Mouse (Mus musculus) megakaryocyte-erythroid progenitor cell, adult 5-6 weeks (primary cell): ENCODE data around the gene Shmt2. TPM values are rescaled to one million over a fixed set of nuclear protein-coding genes. Genes with fewer than 3 reads are reported as not detected.

Experiments used
- ATAC-seq: replicated peaks from 2 replicates; pipeline ENCODE4 v1.8.0; 2016; ENCODE audit warnings: mild to moderate bottlenecking, inconsistent platforms; ENCODE audit not compliant: severe bottlenecking, poor library complexity, low FRiP score, low TSS enrichment
- total RNA-seq, 2 experiments: library from RNA; stranded (forward) in 1 of 2; stranded (reverse) in 1 of 2; fragments of 200-1000, 215-1000 nt in 1 of 2; fragments of >200 nt in 1 of 2; fragmentation: Nextera tagmentation in 1 of 2; gene quantifications; 2 replicates each; pipeline ENCODE4 v1.2.3; 2014 to 2017

Shmt2 gene
- total RNA-seq, 2 experiments from 2014 or later, result 87.1 to 164 TPM

DNA sequence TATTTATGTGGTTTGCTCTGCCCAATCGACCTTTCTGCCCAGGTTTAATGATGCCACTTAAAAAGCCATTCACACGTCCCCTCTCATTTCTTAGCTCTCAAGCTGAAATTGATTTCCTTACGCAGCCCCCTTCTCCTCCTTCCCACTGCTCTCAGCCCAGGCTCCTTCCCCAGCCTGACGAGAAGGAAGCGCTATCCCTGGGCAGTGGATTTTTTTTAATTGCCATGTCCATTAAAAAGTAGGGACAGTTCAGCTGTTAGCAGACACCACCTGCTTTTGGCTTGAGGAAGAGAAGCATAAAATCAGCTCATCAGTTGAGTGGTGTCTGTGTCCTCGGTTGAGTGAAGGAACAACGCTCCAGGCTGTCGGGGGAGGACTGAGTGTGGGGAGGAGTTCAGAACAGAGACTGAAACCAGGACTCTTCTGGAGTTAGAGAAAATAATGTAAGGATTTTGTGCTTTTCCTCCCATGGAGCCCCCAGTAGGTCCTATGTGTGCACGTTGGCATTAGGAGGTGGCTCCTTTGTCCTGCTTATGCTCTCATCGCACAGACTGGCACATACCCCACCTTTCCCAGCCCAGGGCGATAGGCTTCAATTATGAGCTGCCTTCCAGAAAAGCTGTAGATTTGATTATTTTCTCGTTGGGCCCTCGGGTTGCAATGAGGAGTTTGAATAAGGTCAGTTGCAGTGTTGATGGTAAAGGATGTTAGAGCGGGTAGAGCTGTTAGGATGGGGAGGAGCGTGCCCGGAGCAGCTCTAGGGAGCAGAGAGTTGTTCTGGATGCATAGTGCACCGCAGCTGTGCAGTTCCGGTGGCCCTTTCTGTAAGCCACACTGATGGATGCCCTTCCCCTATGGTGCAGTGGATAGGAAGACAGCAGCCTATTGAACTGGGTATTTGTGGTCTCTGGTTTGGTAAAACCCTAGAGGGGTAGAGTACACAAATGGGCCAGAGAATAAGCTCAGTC lies 31.8 kb downstream of the Shmt2 start:
- no peak for ATAC-seq

GRCm38 (mm10) chr10:127488856-127489255 lies 33.4 kb downstream of the Shmt2 start:
- ATAC-seq, result no peak

- ATAC-seq, result no peak
These were observed 37.0 kb downstream of the Shmt2 start for GRCm38 (mm10) chr10:127485235-127485634.

- ATAC-seq, result peak; percentile 30; the same call in 1 of the 2 replicates
These were observed 41.1 kb downstream of the Shmt2 start for GRCm38 (mm10) chr10:127480833-127481813.

DNA sequence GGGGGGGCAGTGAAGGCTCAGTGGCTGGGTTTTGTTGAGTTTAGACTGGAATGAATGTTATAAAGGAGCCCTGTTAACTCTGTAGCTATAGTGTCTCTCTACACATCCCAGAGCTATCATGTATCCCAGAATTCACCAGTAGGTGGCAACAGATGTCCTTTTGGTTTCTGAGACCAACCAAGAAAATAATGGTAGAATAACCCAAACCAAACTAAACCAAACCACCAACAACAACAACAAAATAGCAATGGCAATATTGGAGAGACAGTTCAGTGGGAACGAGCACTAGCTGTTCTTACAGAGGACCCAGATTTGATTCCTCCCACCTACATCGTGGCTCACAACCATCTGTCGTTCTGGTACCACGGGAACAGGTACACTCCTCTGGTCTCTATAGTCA lies 43.1 kb downstream of the Shmt2 start:
- peak; percentile 56; the same call in 1 of the 2 replicates for ATAC-seq

DNA sequence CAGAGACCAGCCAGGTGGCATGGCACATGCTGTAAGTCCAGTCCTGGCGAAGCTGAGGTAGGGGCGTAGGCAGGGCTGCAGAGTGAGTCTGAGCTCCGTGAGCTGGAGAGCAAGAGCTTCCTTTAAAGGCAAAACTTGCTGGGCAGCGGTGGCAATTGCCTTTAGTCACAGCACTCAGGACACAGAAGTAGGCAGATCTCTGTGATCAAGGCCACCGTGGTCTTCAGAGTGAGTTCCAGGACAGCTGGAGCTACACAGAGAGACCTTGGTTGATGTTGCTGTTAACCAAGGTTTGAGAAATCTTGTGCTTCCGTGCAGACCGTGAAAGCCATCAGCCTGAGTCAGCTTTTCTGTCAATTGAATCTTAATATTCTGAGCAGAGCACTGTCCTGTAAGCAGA lies 44.9 kb downstream of the Shmt2 start:
- ATAC-seq, result no peak

GRCm38 (mm10) chr10:127476541-127476940 lies 45.7 kb downstream of the Shmt2 start:
- no peak for ATAC-seq

DNA sequence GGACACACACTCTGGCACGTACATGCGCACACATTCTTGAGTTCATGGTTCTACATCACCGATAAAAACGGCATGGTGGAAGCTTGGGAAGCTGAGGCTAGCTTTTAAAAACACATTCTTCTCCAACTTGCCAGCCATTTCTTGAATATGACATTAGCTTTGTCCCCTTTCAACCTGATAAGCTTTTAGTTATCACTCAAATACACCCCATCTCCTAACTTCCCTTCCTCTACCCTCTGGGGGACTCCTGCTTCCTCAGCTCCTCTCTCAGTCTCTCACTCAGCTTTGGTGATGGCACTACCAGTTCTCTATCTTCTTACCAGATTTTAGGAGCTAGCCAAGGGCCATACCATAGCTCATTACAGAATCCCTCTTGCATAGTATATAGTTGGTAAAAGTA lies 47.1 kb downstream of the Shmt2 start:
- no peak for ATAC-seq

- no peak for ATAC-seq
These were observed 49.5 kb downstream of the Shmt2 start for GRCm38 (mm10) chr10:127472722-127473121.

- ATAC-seq, result peak; percentile 56; the same call in 1 of the 2 replicates
These were observed 50.8 kb downstream of the Shmt2 start for GRCm38 (mm10) chr10:127471281-127471988.

Other genes with a start within 250 kb of the Shmt2 start
- gene Mbd6, start 233.4 kb downstream of the Shmt2 start, total RNA-seq (2014; fragmentation: Nextera tagmentation), result 42.8 and 72.8 TPM in 2 replicates
- gene Mbd6, start 233.4 kb downstream of the Shmt2 start, total RNA-seq (2017), result 2.7 and 3.8 TPM in 2 replicates
- 135 and 140 TPM in 2 replicates for gene Mars, start 210.7 kb downstream of the Shmt2 start, total RNA-seq (2014; fragmentation: Nextera tagmentation)
- gene Mars, start 210.7 kb downstream of the Shmt2 start, total RNA-seq (2017), result 213 and 264 TPM in 2 replicates
- 20.9 and 31.7 TPM in 2 replicates for gene Arhgap9, start 200.5 kb downstream of the Shmt2 start, total RNA-seq (2014; fragmentation: Nextera tagmentation)
- 10.5 and 10.8 TPM in 2 replicates for gene Arhgap9, start 200.5 kb downstream of the Shmt2 start, total RNA-seq (2017)
- not detected in 2 replicates for gene Gli1, start 180.5 kb downstream of the Shmt2 start, total RNA-seq (2014; fragmentation: Nextera tagmentation)
- gene Gli1, start 180.5 kb downstream of the Shmt2 start, total RNA-seq (2017), result not detected in 2 replicates
- gene Inhbe, start 168.0 kb downstream of the Shmt2 start, total RNA-seq (2014; fragmentation: Nextera tagmentation), result not detected in 2 replicates
- not detected in 2 replicates for gene Inhbe, start 168.0 kb downstream of the Shmt2 start, total RNA-seq (2017)
- not detected in 2 replicates for gene Inhbc, start 152.0 kb downstream of the Shmt2 start, total RNA-seq (2014; fragmentation: Nextera tagmentation)
- not detected in 2 replicates for gene Inhbc, start 152.0 kb downstream of the Shmt2 start, total RNA-seq (2017)
- gene R3hdm2, start 142.1 kb downstream of the Shmt2 start, total RNA-seq (2014; fragmentation: Nextera tagmentation), result 46.8 and 49.9 TPM in 2 replicates
- gene R3hdm2, start 142.1 kb downstream of the Shmt2 start, total RNA-seq (2017), result 25.3 and 38.5 TPM in 2 replicates
- not detected in 2 replicates for gene Stac3, start 20.8 kb downstream of the Shmt2 start, total RNA-seq (2014; fragmentation: Nextera tagmentation)
- not detected in 2 replicates for gene Stac3, start 20.8 kb downstream of the Shmt2 start, total RNA-seq (2017)
- gene Ndufa4l2, start 7.5 kb downstream of the Shmt2 start, total RNA-seq (2014; fragmentation: Nextera tagmentation), result not detected in 2 replicates
- gene Ndufa4l2, start 7.5 kb downstream of the Shmt2 start, total RNA-seq (2017), result not detected in 2 replicates
- not detected in 2 replicates for gene Nxph4, start 12.1 kb upstream of the Shmt2 start, total RNA-seq (2014; fragmentation: Nextera tagmentation)
- not detected in 2 replicates for gene Nxph4, start 12.1 kb upstream of the Shmt2 start, total RNA-seq (2017)
- 0.26 TPM in 1 of 2 replicates, not detected in the other for gene Lrp1, start 98.7 kb upstream of the Shmt2 start, total RNA-seq (2014; fragmentation: Nextera tagmentation)
- gene Lrp1, start 98.7 kb upstream of the Shmt2 start, total RNA-seq (2017), result 0.04 TPM in 1 of 2 replicates, not detected in the other
- gene Stat6, start 120.5 kb upstream of the Shmt2 start, total RNA-seq (2014; fragmentation: Nextera tagmentation), result 51.7 and 57.9 TPM in 2 replicates
- 32.2 and 35.3 TPM in 2 replicates for gene Stat6, start 120.5 kb upstream of the Shmt2 start, total RNA-seq (2017)
- gene Nemp1, start 144.5 kb upstream of the Shmt2 start, total RNA-seq (2014; fragmentation: Nextera tagmentation), result 19.4 and 22.7 TPM in 2 replicates
- 17.6 and 35.2 TPM in 2 replicates for gene Nemp1, start 144.5 kb upstream of the Shmt2 start, total RNA-seq (2017)
- gene Nab2, start 146.1 kb upstream of the Shmt2 start, total RNA-seq (2014; fragmentation: Nextera tagmentation), result 0.99 TPM in 1 of 2 replicates, not detected in the other
- 1.1 and 2.2 TPM in 2 replicates for gene Nab2, start 146.1 kb upstream of the Shmt2 start, total RNA-seq (2017)
- 0.79 and 1.4 TPM in 2 replicates for gene Myo1a, start 182.7 kb upstream of the Shmt2 start, total RNA-seq (2014; fragmentation: Nextera tagmentation)
- gene Myo1a, start 182.7 kb upstream of the Shmt2 start, total RNA-seq (2017), result not detected in 2 replicates
- 3.5 and 9.5 TPM in 2 replicates for gene Tac2, start 202.0 kb upstream of the Shmt2 start, total RNA-seq (2014; fragmentation: Nextera tagmentation)
- gene Tac2, start 202.0 kb upstream of the Shmt2 start, total RNA-seq (2017), result 0.91 and 2.3 TPM in 2 replicates
- 6.9 and 10.2 TPM in 2 replicates for gene Zbtb39, start 217.1 kb upstream of the Shmt2 start, total RNA-seq (2014; fragmentation: Nextera tagmentation)
- gene Zbtb39, start 217.1 kb upstream of the Shmt2 start, total RNA-seq (2017), result 3.0 and 3.4 TPM in 2 replicates
- gene Gpr182, start 229.3 kb upstream of the Shmt2 start, total RNA-seq (2014; fragmentation: Nextera tagmentation), result not detected in 2 replicates
- gene Gpr182, start 229.3 kb upstream of the Shmt2 start, total RNA-seq (2017), result not detected in 2 replicates
- 0.24 TPM in 1 of 2 replicates, not detected in the other for gene Rdh1, start 237.3 kb upstream of the Shmt2 start, total RNA-seq (2014; fragmentation: Nextera tagmentation)
- 0.05 TPM in 1 of 2 replicates, not detected in the other for gene Rdh1, start 237.3 kb upstream of the Shmt2 start, total RNA-seq (2017)
- gene Rdh16f1, start 237.3 kb upstream of the Shmt2 start, total RNA-seq (2014; fragmentation: Nextera tagmentation), result not detected in 2 replicates
- not detected in 2 replicates for gene Rdh16f1, start 237.3 kb upstream of the Shmt2 start, total RNA-seq (2017)